Mouse (Mus musculus) induced T-regulatory cell, adult 2 months (primary cell): ENCODE results near the gene Vti1b.

Experiments used
- DNase-seq: peaks from one replicate; pipeline ENCODE4 v3.0.0-alpha.2; 2012; ENCODE audit warnings: low read depth

The Vti1b gene

DNA sequence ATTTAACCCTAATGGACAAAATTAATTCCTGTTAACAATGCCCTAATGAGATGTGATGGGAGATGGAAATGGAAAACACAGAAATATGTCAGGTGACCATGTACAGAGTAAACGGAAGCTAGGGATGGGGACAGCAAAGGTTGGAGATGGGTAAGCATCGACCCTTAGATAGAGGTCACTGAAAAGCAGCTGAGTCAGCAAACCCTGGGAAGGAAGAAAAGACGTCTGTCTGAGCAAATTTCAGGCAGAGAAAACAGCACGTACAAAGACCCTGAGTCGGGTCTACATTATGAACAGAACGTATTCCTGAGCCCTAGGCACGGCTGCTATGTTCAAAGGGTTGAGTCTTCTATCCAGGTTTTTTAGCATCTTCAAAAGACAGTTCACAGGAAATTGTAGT is 35.5 kb downstream of the Vti1b start:
- DNase-seq: no peak

DNA sequence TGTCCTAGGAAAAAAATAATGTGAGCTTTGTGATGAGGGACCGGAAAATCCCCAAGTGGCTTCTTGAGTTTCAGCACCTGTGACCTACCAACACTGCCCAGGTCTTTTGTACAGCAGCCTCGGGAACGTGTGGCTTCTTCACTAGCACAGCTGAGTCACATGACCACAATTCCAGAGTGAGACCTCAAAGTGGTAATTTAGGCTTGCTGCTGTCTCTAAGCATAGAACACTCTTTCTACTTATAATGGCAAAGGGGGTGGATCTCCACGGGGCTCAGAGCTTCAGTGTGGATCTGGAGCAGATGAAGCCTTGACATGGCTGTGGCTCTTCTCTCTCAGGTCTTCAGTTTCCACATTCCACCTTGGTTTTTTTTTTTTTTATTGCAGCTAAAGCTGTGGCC is 37.4 kb downstream of the Vti1b start:
- no peak for DNase-seq

DNA sequence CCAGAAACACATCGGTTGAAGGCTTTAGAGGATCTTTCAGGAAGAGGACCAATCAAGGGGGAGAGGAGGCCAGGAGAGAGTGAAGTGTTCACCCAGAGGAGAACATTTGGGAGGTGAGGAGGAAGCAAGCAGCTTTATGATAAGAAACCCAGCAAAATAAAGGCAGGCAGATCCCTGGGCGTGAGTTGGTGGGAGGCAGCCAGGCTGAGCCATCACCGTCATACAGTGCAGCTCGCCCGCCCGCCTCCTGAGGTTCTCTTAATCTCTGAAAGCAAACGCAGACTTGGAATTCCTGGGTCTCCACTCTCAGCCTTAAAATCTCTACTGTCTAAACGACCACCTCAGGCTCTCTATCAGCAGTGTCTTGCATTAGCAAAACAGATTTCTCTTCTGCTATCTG is 37.8 kb downstream of the Vti1b start:
- no peak for DNase-seq

DNA sequence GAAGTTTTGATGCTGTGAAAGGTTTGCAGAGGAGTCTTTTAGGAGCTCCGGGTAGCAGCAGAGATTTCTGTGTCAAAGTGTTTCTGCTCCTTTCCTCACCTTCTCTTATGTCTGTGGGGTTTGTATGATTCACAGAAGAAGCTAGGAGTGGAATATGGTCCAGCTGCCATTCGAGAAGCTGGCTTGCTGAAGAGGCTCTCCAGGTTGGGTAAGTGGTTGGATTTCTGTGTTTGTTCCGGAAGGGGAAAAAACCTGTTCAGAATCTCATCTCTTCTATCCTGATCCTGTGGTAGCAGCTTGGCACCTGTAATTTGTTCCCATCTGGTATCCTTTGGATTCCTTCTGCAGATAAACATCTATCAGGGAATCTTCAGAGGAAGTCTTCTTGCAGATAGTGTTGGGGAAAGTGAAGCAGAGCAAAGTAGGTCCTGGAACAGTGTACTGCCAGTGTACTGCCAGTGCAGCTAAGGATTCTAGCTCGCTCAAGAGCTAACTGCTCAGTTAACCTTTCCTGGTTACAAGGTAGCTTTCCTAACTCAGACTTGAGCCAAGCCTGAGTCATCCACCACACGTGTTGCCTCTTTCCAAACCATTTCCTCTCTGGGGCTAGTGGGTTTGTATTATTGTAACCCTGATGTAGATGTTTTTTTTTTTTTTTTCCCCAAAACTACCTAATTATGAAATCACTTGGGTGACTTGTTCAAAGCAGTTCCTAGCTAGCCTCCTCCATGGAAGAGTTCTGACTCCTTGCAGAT is 40.6 kb downstream of the Vti1b start:
- DNase-seq: peak; percentile 16

DNA sequence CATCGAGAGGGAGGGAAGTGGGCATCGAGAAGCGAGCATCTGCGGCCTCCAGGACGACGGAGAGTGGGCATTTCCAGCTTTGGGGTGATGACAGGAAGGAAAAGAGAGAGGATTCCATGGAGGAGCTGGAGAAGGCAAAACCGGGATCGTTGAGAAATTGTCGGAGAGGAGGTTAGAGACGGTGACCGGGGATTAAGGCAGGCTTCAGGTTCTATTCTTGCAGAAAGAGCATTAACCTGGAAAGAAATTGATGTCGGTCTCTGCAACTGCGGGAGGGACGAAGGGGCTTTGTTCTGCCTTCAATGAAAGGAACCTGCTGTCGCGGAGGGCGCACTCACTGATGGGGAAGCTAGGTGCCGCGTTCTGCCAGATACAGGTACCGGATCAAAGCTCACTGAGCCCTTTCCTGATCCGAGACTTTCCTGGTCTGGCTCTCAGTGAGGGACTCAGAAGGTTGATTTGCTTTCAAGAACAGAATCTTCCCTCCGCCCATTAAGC is 41.2 kb downstream of the Vti1b start:
- no peak for DNase-seq

DNA sequence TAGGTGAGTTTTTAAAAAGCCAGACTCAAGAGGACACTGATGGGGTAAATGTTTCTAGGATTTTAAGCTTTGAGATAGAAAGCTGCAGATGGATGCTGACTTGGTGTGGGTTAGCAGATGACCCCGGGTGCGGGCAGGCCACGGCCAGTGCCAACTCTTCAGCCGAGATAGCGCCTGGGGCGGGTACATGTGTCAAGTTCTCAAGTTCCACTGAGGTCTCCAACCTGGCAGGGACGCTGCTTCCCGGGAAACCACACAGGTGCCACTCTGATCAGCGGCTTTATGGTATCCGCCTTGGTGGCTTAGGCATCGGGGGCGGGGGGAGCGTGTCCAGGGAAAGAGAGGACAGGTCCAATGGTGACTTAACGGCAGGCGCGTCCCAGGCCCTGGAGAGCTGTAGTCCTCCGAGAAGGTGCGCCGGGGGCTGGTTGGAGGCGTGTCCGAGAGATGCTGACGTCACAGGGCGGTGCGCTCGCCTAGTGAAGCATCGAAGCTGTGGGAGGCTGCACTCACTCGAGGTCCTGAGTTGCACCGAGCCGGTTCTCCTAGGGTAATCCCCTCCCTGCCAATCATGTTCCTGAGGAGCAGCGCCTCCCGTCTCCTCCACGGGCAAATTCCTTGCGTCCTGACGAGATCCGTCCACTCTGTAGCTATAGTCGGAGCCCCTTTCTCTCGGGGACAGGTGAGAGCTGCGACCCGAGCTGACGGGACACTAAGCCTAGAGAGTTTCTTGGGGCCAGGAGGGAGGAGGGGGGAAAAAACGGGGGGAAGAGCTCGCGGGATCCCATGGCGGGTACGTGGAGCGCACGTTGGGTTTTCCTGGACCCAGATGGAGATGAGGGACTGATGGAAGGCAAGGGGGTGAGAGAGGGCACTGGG is 41.9 kb downstream of the Vti1b start, which contains the start of gene Arg2:
Arg2 (plus strand) TSS at position 479 of the 879 bp plus-strand sequence.
- DNase-seq: peak; percentile 87

DNA sequence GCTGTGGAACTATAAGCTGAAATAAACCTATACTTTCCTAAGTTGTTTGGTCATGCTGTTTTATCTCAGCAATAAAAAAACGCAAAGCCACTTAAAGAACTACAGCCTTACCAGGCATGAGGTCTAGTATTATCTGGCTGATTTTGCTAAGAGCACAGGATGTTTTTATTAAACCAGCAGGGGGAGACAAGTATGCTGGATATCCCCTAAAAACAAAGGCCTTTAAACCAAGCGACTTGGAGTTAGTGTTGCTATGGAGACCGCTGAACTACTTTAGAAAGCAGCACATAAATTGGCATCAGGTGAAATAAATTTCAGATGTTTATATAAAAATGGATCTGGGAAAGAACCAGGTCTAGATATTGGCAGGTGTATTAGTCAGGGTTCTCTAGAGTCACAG is 49.6 kb downstream of the Vti1b start:
- peak; percentile 41 for DNase-seq

DNA sequence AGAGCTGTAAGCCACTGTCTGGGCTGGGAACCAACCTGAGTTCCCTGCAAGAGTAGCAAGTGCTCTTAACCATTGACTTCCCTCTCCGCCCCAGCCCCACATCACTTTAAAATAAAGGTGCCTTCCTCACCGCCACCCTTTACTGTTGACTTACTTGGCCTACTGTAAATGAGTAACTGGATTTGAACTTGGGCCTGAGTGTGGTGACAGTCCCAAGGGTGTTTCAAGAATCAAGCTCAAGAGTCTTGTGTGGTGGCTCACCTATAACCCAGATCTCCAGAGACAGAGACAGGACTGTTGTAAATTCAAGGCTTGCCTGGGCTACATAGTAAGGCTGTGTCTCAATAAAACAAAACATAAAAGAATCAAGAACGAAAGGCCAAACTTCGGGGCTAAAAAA is 53.5 kb downstream of the Vti1b start:
- DNase-seq: no peak
